Mouse (Mus musculus) hindbrain, embryonic 16.5 days (tissue): Measurements from ENCODE around the gene Slc16a13. TPM values are rescaled to one million over a fixed set of nuclear protein-coding genes. Genes with fewer than 3 reads are reported as not detected.

Source experiments
- ATAC-seq: fragments of 200-750 bp; cut with Nextera tagmentation; 2 replicates; pipeline ENCODE4 v1.8.0; 2017; ENCODE audit warnings: moderate TSS enrichment, moderate library complexity
- H3K27ac ChIP-seq: fragments of 300-500 bp; sonication (generic); 2 replicates; pipeline ENCODE4 v1.5.1; 2014; ENCODE audit warnings: low read depth, mild to moderate bottlenecking, control low read depth, low read length, moderate library complexity
- H3K27me3 ChIP-seq: fragments of 300-500 bp; sonication (generic); replicated peaks from 2 replicates; pipeline ENCODE4 v1.6.1; 2014; ENCODE audit warnings: low read length; ENCODE audit not compliant: control insufficient read depth, insufficient read depth
- H3K36me3 ChIP-seq: fragments of 300-500 bp; sonication (generic); 2 replicates; pipeline ENCODE4 v1.6.1; 2014; ENCODE audit warnings: mild to moderate bottlenecking, low read length, moderate library complexity, mixed read lengths; ENCODE audit not compliant: control insufficient read depth, insufficient read depth
- H3K4me1 ChIP-seq: fragments of 300-500 bp; sonication (generic); 2 replicates; pipeline ENCODE4 v1.6.1; 2014; ENCODE audit warnings: low read depth, low read length; ENCODE audit not compliant: control insufficient read depth, insufficient read depth
- H3K4me2 ChIP-seq: fragments of 300-500 bp; sonication (generic); 2 replicates; pipeline ENCODE4 v1.6.1; 2014; ENCODE audit warnings: mild to moderate bottlenecking, low read length, control low read depth, moderate library complexity
- H3K4me3 ChIP-seq: fragments of 300-500 bp; sonication (generic); 2 replicates; pipeline ENCODE4 v1.5.1; 2014; ENCODE audit warnings: mild to moderate bottlenecking, low read length, control low read depth, moderate library complexity
- H3K9ac ChIP-seq: fragments of 300-500 bp; sonication (generic); 2 replicates; pipeline ENCODE4 v1.6.1; 2014; ENCODE audit warnings: low read depth, mild to moderate bottlenecking, control low read depth, low read length, moderate library complexity
- H3K9me3 ChIP-seq: fragments of 300-500 bp; sonication (generic); 2 replicates; pipeline ENCODE4 v1.6.1; 2014; ENCODE audit warnings: mild to moderate bottlenecking, low read length, moderate library complexity; ENCODE audit not compliant: control insufficient read depth
- WGBS: fragments of 180-500 bp; shearing (Covaris S2); extraction: QIAGEN DNeasy Blood & Tissue Kit; methylation state at CpG from one replicate; pipeline ENCODE4 v1.1.7; 2014; 5-methylcytosine and 5-hydroxymethylcytosine counted together
- polyA plus RNA-seq: library from polyadenylated mRNA; unstranded; fragments of >200 nt; fragmentation: Nextera tagmentation; extraction: Ambion mirVana; gene quantifications from 2 replicates; pipeline ENCODE4 v1.2.1, GENCODE M21; 2015

Slc16a13 gene
- polyA plus RNA-seq, 1 experiment from 2014 or later = 11.9 TPM

DNA sequence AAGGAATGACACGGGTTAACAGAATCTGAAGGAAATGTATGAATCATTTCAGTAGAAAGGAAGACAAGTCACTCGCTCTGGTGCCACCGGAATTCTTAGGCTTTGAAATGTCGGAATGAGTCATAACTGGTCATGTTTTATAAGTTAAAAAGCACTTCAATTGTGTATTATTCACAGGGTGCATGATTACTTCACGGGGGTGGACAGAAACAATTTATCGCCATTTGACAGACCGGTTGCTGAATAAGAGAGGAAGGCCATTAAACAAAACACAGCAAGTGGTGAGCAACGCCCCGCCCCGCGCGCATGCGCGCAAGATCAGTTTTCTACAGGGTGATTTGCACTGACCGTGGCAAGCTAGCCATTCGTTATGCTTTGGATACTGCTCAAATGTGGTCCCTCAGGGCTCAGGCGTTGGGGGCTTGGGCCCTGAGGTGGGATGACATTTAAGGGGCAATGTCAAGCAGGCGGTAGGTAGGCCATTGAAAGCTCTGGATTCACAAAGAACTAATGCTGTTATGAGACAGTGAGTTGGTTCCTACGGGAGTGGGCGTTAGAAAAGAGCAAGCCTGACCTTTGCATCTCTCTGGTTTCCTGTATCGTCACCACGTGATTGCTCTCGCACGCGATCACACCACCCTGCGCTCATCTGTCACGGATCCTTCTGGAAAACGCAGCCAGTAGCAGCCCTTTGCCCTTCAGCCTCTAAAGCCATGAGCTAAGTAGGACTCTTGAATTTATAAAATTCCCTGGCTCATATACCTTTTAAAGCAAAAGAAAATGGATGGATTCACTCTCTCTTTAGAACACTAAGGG is 31.3 kb downstream of the Slc16a13 start:
- Histone ChIP-seq H3K9ac (no peak overlapping the region), H3K4me3 (no peak overlapping the region), H3K27me3 (no peaks in the 10 kb centered on the region), H3K9me3 (no peaks in the 10 kb centered on the region), H3K36me3 (no peaks in the 10 kb centered on the region), H3K27ac (no peak overlapping the region), H3K4me2 (no peak overlapping the region), H3K4me1 (no peaks in the 10 kb centered on the region)
- WGBS = 77% methylated on average over 28 of the region's 28 CpGs
- no peak for ATAC-seq

DNA sequence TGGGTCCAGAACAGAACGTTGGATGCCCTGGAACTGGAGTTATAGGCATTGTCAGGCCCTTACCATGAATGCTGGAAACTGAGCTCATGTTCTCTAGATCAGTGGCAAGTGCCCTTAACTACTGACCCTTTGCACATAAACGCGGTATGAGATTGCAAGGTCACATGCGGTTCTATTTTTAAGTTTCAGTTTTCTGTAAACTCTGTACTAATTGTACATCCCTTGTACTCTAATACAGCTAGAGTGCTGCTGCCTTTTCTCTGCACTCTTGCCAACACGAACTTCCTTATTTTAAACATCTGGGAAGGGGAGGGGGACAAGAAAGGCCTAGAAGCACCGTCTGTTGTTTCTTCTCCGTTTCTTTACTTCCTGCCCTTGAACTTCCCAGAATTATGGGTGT is 35.7 kb downstream of the Slc16a13 start:
- Histone ChIP-seq H3K4me2 (no peak overlapping the region), H3K4me1 (no peaks in the 10 kb centered on the region), H3K9me3 (no peaks in the 10 kb centered on the region), H3K27me3 (no peaks in the 10 kb centered on the region), H3K9ac (no peak overlapping the region), H3K4me3 (no peak overlapping the region), H3K27ac (no peak overlapping the region), H3K36me3 (no peaks in the 10 kb centered on the region)
- 84% methylated on average over 7 of the region's 7 CpGs for WGBS
- ATAC-seq = no peak

DNA sequence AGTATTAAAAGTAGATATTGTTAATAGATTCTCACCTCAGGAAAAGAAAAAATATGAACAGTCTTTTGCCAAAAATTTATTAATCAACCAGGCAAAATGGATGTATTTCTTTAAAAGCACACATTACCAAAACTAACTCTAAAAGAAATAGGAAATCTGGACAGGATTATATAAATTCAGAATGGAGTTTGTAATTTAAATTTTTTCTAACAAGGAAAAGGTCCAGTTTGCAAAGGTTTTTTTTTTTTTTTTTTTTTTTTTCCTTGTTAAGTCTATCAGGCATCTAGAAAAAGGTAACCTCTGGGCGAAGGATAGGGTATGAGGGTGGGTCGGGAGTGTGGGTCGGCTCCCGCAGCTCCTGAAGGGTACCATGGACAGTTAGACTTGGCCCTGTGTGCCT is 40.4 kb downstream of the Slc16a13 start:
- WGBS = 89% methylated on average over 4 of the region's 4 CpGs
- no peak for ATAC-seq
- no peaks in the 10 kb centered on the region for H3K27me3 ChIP-seq
- H3K4me2 ChIP-seq = no peak overlapping the region
- H3K9me3 ChIP-seq = 0 out of 2 replicates have a peak, but pooled peaks cover 2% of the 10 kb centered on the region
- no peak overlapping the region for H3K4me3 ChIP-seq
- H3K9ac ChIP-seq = no peak overlapping the region
- no peak overlapping the region for H3K27ac ChIP-seq
- H3K4me1 ChIP-seq = no peaks in the 10 kb centered on the region
- no peaks in the 10 kb centered on the region for H3K36me3 ChIP-seq

DNA sequence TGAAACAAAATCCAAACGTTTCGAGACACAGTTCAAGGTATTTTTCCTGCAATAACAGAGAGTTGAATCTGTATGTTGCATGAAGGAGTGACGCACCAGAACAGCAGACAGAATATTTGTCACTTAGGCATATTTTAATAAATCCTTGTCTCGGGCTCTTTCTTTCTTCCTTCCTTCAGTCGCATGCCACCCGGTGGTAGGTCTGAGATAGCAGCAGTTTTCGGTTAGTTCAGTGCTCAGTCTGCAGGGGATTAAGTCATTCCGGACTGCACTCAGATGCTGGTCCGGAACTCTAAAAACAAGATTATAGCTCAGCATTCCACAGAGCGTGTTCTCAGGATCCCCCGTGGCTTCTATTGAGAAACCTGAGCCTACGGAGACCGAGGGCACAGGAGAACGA is 41.5 kb downstream of the Slc16a13 start:
- no peak overlapping the region for H3K27ac ChIP-seq
- H3K4me2 ChIP-seq = peak overlapping the region; percentile 33; the same call in 1 of the 2 replicates

DNA sequence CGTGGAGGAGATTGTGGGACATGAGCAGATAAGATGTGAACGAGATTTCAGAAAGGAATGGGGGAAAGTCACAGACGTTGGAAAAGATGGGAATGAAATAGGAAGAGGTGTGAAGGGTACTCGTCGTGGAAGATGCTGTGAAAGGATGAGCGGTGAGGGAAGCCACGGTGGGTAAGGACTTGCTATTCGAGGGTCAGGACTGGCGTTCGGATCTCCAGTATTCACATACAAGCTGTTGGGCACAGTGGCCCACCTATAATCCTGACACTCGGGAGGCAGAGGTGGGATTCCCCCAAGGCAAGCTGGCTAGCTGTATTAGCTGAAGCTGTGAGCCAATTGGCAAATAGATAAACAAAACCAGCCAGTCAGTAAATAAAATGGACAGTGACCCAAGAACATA is 42.1 kb downstream of the Slc16a13 start:
- H3K27ac ChIP-seq = no peak overlapping the region
- H3K4me3 ChIP-seq = no peak overlapping the region
- no peak for ATAC-seq
- no peaks in the 10 kb centered on the region for H3K36me3 ChIP-seq
- H3K4me2 ChIP-seq = no peak overlapping the region
- H3K27me3 ChIP-seq = no peaks in the 10 kb centered on the region
- no peaks in the 10 kb centered on the region for H3K4me1 ChIP-seq
- no peak overlapping the region for H3K9ac ChIP-seq
- 81% methylated on average over 11 of the region's 11 CpGs for WGBS
- 0 out of 2 replicates have a peak, but pooled peaks cover 2% of the 10 kb centered on the region for H3K9me3 ChIP-seq

More for the DNA sequence above, 41.5 kb downstream of the Slc16a13 start:
- H3K4me1 ChIP-seq = no peaks in the 10 kb centered on the region
- no peak overlapping the region for H3K9ac ChIP-seq
- no peak overlapping the region for H3K4me3 ChIP-seq
- no peak for ATAC-seq
- no peaks in the 10 kb centered on the region for H3K27me3 ChIP-seq
- H3K9me3 ChIP-seq = 0 out of 2 replicates have a peak, but pooled peaks cover 2% of the 10 kb centered on the region
- no peaks in the 10 kb centered on the region for H3K36me3 ChIP-seq
- WGBS = 39% methylated on average over 14 of the region's 14 CpGs

DNA sequence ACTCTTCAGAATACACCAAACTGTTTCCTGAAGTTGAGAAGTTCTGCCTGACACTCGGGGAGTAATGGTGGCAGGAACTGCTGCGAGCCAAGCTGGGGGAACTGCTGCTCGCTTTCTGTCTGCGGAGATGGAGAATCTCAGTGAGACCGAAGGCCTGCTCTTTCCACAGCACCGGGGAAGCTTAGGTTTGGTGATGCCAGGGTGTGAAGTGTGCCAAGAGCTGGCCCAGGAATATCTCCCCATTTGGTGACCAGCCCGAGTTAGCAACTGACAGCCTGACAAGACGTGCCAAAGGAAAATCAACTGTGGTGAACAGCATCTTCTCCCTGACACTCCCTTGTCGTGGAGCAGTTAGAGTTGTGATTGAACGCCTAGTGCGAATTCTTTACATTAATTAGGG is 42.6 kb downstream of the Slc16a13 start:
- Histone ChIP-seq H3K27me3 (no peaks in the 10 kb centered on the region), H3K27ac (no peak overlapping the region), H3K4me2 (no peak overlapping the region), H3K4me1 (no peaks in the 10 kb centered on the region), H3K9ac (no peak overlapping the region), H3K9me3 (0 out of 2 replicates have a peak, but pooled peaks cover 2% of the 10 kb centered on the region), H3K4me3 (no peak overlapping the region), H3K36me3 (no peaks in the 10 kb centered on the region)
- no peak for ATAC-seq
- 88% methylated on average over 11 of the region's 11 CpGs for WGBS

DNA sequence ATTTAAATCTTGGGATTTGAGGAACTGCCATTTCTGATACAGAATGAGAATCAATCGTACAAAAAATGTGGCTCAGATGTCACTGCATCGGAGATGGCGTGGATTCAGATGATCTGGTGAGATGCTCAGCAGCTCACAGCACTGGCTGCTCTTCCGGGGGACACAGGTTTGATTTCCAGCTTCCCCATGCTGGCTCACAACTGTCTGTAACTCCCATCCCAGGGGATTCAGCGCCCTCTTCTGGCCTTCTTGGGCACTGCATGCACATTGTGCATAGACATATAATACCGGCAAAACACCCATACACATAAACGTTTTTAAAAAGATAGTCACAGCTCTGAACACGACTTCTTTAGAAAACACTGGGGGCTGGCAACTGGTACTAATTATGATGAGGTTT is 43.2 kb downstream of the Slc16a13 start:
- H3K4me3 ChIP-seq = no peak overlapping the region
- H3K27me3 ChIP-seq = no peaks in the 10 kb centered on the region
- no peak overlapping the region for H3K9ac ChIP-seq
- no peaks in the 10 kb centered on the region for H3K4me1 ChIP-seq
- WGBS = 75% methylated on average over 8 of the region's 8 CpGs
- H3K9me3 ChIP-seq = 0 out of 2 replicates have a peak, but pooled peaks cover 2% of the 10 kb centered on the region
- no peak for ATAC-seq
- no peak overlapping the region for H3K4me2 ChIP-seq
- H3K27ac ChIP-seq = no peak overlapping the region
- H3K36me3 ChIP-seq = no peaks in the 10 kb centered on the region

DNA sequence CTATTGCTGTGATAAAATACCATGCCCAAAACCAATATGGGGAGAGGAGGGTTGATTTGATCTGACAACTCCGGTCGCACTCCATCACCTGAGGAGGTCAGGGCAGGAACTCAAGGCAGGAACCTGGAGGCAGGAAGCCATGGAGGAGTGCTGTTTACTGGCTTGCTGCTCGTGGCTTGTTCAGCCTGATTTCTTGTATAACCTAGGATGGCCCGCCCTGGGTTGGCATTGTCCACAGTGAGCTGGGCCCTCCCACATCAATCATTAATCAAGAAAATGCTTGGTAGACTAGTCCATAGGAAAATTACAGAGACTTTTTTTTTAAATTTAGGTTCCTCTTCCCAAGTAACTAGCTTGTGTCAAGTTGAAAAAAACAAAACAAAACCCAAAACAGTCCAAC is 46.4 kb downstream of the Slc16a13 start:
- no peak for ATAC-seq
- H3K27ac ChIP-seq = no peak overlapping the region
- no peak overlapping the region for H3K4me2 ChIP-seq
- no peaks in the 10 kb centered on the region for H3K36me3 ChIP-seq
- no peaks in the 10 kb centered on the region for H3K4me1 ChIP-seq
- H3K9ac ChIP-seq = no peak overlapping the region
- 83% methylated on average over 4 of the region's 4 CpGs for WGBS
- H3K27me3 ChIP-seq = no peaks in the 10 kb centered on the region
- 0 out of 2 replicates have a peak, but pooled peaks cover 2% of the 10 kb centered on the region for H3K9me3 ChIP-seq
- no peak overlapping the region for H3K4me3 ChIP-seq

DNA sequence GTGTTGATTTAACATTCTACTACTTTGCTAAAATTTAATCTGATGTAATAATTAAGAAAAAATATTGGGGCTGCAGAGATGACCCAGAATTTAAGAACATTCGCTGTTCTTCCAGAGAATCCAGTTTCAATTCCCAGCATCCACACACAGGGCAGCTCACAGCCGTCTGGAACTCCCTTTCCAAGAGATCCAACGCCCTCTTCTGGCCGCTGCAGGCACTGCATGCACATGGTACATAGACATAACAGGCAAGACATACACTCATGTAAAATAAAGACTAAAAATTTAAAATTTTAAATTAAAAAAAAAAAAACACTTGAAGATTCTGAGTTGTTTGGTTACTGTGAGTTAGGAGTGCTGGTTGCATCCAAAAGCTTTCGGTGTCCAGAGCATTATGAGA is 48.6 kb downstream of the Slc16a13 start:
- no peaks in the 10 kb centered on the region for H3K27me3 ChIP-seq
- no peak overlapping the region for H3K4me2 ChIP-seq

More for the DNA sequence above, 48.6 kb downstream of the Slc16a13 start:
- 58% methylated on average over 5 of the region's 5 CpGs for whole genome bisulfite sequencing
- Histone ChIP-seq H3K36me3 (no peaks in the 10 kb centered on the region), H3K4me1 (no peaks in the 10 kb centered on the region), H3K4me3 (no peak overlapping the region), H3K9me3 (0 out of 2 replicates have a peak, but pooled peaks cover 2% of the 10 kb centered on the region), H3K27ac (no peak overlapping the region), H3K9ac (no peak overlapping the region)
- no peak for ATAC-seq
